Mouse (Mus musculus): ENCODE measurements around the gene Bola2. TPM values are rescaled to one million over a fixed set of nuclear protein-coding genes. Genes with fewer than 3 reads are reported as not detected.

Gene Bola2
- polyA plus RNA-seq, 1 experiment = 61.6 TPM

- DNase-seq = peak; percentile 90 to 92
- Histone ChIP-seq H3K4me1 (ENCODE audit: control insufficient read depth, insufficient read depth, low read length) (peaks cover 26% of the 10 kb centered on the region), H3K27me3 (ENCODE audit: control insufficient read depth, insufficient read depth, low read length) (no peaks in the 10 kb centered on the region), H3K27ac (ENCODE audit: insufficient read depth, low read length) (peak overlapping the region; percentile 64), H3K4me3 (replicated peaks; ENCODE audit: insufficient read depth, low read depth, low read length) (peak overlapping the region; percentile 80)
- under 1% methylated on average over 39 of the region's 39 CpGs for WGBS
- peak; percentile 81; the same call in 1 of the 2 replicates for TF ChIP-seq POLR2A (IDR thresholded peaks at IDR 0.05; ENCODE audit: borderline replicate concordance, insufficient read depth, low read length)
- TF ChIP-seq CTCF (IDR thresholded peaks at IDR 0.05; ENCODE audit: borderline replicate concordance, insufficient read depth, low read depth, low read length) = no peak
Observed at GRCm38 (mm10) chr7:126704121-126704980, 9.2 kb downstream of the Bola2 start.

GRCm38 (mm10) chr7:126707442-126708174, 12.4 kb downstream of the Bola2 start, which contains the start of gene Coro1a:
Gene Coro1a, minus strand, starts transcription at chr7:126707787.
- no peak within 1 kb of the TSS for H3K27ac ChIP-seq (ENCODE audit: insufficient read depth, low read length)
- TF ChIP-seq POLR2A (IDR thresholded peaks at IDR 0.05; ENCODE audit: borderline replicate concordance, insufficient read depth, low read length) = no peak
- TF ChIP-seq CTCF (IDR thresholded peaks at IDR 0.05; ENCODE audit: borderline replicate concordance, insufficient read depth, low read depth, low read length) = no peak
- no peak within 1 kb of the TSS for H3K4me3 ChIP-seq (replicated peaks; ENCODE audit: insufficient read depth, low read depth, low read length)
- 90% methylated on average over 19 of the region's 19 CpGs for WGBS
- H3K27me3 ChIP-seq (ENCODE audit: control insufficient read depth, insufficient read depth, low read length) = no peaks in the 10 kb centered on the region
- DNase-seq = no peak
- peaks cover 4% of the 10 kb centered on the region for H3K4me1 ChIP-seq (ENCODE audit: control insufficient read depth, insufficient read depth, low read length)

GRCm38 (mm10) chr7:126708175-126708952, 13.2 kb downstream of the Bola2 start:
- no peak for TF ChIP-seq CTCF (IDR thresholded peaks at IDR 0.05; ENCODE audit: borderline replicate concordance, insufficient read depth, low read depth, low read length)
- TF ChIP-seq POLR2A (IDR thresholded peaks at IDR 0.05; ENCODE audit: borderline replicate concordance, insufficient read depth, low read length) = no peak
- no peaks in the 10 kb centered on the region for H3K27me3 ChIP-seq (ENCODE audit: control insufficient read depth, insufficient read depth, low read length)
- 78% methylated on average over 10 of the region's 10 CpGs for WGBS
- no peak overlapping the region for H3K27ac ChIP-seq (ENCODE audit: insufficient read depth, low read length)
- no peaks in the 10 kb centered on the region for H3K4me1 ChIP-seq (ENCODE audit: control insufficient read depth, insufficient read depth, low read length)
- DNase-seq = no peak
- H3K4me3 ChIP-seq (replicated peaks; ENCODE audit: insufficient read depth, low read depth, low read length) = no peak overlapping the region

DNA sequence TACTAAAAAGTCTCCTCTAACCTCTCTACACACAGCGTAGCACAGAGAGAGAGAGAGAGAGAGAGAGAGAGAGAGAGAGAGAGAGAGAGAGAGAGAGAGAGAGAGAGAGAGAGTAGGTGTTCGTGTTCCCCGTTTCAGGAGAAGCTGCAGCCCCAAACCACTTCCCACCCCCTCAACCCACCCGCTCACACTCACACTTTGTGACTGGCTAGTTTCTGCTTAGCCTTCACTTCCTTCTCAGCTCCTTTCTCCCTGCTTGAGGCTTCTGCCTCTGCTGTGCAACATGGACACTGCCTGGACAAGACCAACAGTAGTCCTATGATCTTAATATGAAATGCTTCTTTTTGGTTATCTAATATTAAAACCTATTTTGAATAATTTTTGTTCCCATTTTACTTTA, 15.1 kb downstream of the Bola2 start:
- no peak overlapping the region for H3K4me3 ChIP-seq (replicated peaks; ENCODE audit: insufficient read depth, low read depth, low read length)
- no peak for TF ChIP-seq CTCF (IDR thresholded peaks at IDR 0.05; ENCODE audit: borderline replicate concordance, insufficient read depth, low read depth, low read length)
- TF ChIP-seq POLR2A (IDR thresholded peaks at IDR 0.05; ENCODE audit: borderline replicate concordance, insufficient read depth, low read length) = no peak
- H3K4me1 ChIP-seq (ENCODE audit: control insufficient read depth, insufficient read depth, low read length) = no peaks in the 10 kb centered on the region
- no peak overlapping the region for H3K27ac ChIP-seq (ENCODE audit: insufficient read depth, low read length)
- 66% methylated on average over 4 of the region's 4 CpGs for WGBS
- no peak for DNase-seq
- no peaks in the 10 kb centered on the region for H3K27me3 ChIP-seq (ENCODE audit: control insufficient read depth, insufficient read depth, low read length)

- no peak for TF ChIP-seq CTCF (IDR thresholded peaks at IDR 0.05; ENCODE audit: borderline replicate concordance, insufficient read depth, low read depth, low read length)
- no peak for TF ChIP-seq POLR2A (IDR thresholded peaks at IDR 0.05; ENCODE audit: borderline replicate concordance, insufficient read depth, low read length)
- Histone ChIP-seq H3K4me1 (ENCODE audit: control insufficient read depth, insufficient read depth, low read length) (no peaks in the 10 kb centered on the region), H3K27ac (ENCODE audit: insufficient read depth, low read length) (no peak overlapping the region), H3K27me3 (ENCODE audit: control insufficient read depth, insufficient read depth, low read length) (no peaks in the 10 kb centered on the region), H3K4me3 (replicated peaks; ENCODE audit: insufficient read depth, low read depth, low read length) (no peak overlapping the region)
- 78% methylated on average over 3 of the region's 3 CpGs for WGBS
- no peak for DNase-seq
Observed at GRCm38 (mm10) chr7:126711910-126712309, 16.7 kb downstream of the Bola2 start.

GRCm38 (mm10) chr7:126715679-126716078, 20.5 kb downstream of the Bola2 start:
- Histone ChIP-seq H3K27ac (ENCODE audit: insufficient read depth, low read length) (no peak overlapping the region), H3K27me3 (ENCODE audit: control insufficient read depth, insufficient read depth, low read length) (no peaks in the 10 kb centered on the region), H3K4me1 (ENCODE audit: control insufficient read depth, insufficient read depth, low read length) (no peaks in the 10 kb centered on the region), H3K4me3 (replicated peaks; ENCODE audit: insufficient read depth, low read depth, low read length) (no peak overlapping the region)
- no peak for DNase-seq
- 82% methylated on average over 4 of the region's 4 CpGs for WGBS
- TF ChIP-seq CTCF (IDR thresholded peaks at IDR 0.05; ENCODE audit: borderline replicate concordance, insufficient read depth, low read depth, low read length) (no peak), POLR2A (IDR thresholded peaks at IDR 0.05; ENCODE audit: borderline replicate concordance, insufficient read depth, low read length) (no peak)

GRCm38 (mm10) chr7:126717566-126717965, 22.4 kb downstream of the Bola2 start:
- H3K4me3 ChIP-seq (replicated peaks; ENCODE audit: insufficient read depth, low read depth, low read length) = no peak overlapping the region
- H3K4me1 ChIP-seq (ENCODE audit: control insufficient read depth, insufficient read depth, low read length) = no peaks in the 10 kb centered on the region
- no peaks in the 10 kb centered on the region for H3K27me3 ChIP-seq (ENCODE audit: control insufficient read depth, insufficient read depth, low read length)
- 75% methylated on average over 3 of the region's 3 CpGs for WGBS
- H3K27ac ChIP-seq (ENCODE audit: insufficient read depth, low read length) = no peak overlapping the region
- TF ChIP-seq CTCF (IDR thresholded peaks at IDR 0.05; ENCODE audit: borderline replicate concordance, insufficient read depth, low read depth, low read length) (no peak), POLR2A (IDR thresholded peaks at IDR 0.05; ENCODE audit: borderline replicate concordance, insufficient read depth, low read length) (no peak)
- no peak for DNase-seq

All from cerebellum, adult 2 months (tissue).